Mouse (Mus musculus) neural tube, embryonic 15.5 days (tissue): ENCODE measurements at regions not wholly inside any gene's neighbourhood (a gene's known extent, or its start where the extent isn't known, plus 50 kb on each side); places are given as distances from the start of the nearest gene placed in this dataset.

Experiments used
- ATAC-seq: fragments of 200-750 bp; cut with Nextera tagmentation; 2 replicates; pipeline ENCODE4 v1.8.0; 2017; ENCODE audit warnings: mild to moderate bottlenecking, moderate TSS enrichment, moderate library complexity; ENCODE audit not compliant: low FRiP score
- H3K27ac ChIP-seq: fragments of 300-500 bp; sonication (generic); replicated peaks from 2 replicates; pipeline ENCODE4 v1.5.1; 2015; ENCODE audit warnings: mild to moderate bottlenecking, inconsistent platforms
- H3K27me3 ChIP-seq: fragments of 300-500 bp; sonication (generic); replicated peaks from 2 replicates; pipeline ENCODE4 v1.6.1; 2015; ENCODE audit warnings: inconsistent platforms
- H3K36me3 ChIP-seq: fragments of 300-500 bp; sonication (generic); 2 replicates; pipeline ENCODE4 v1.6.1; 2015; ENCODE audit warnings: inconsistent platforms
- H3K4me1 ChIP-seq: fragments of 300-500 bp; sonication (generic); 2 replicates; pipeline ENCODE4 v1.6.1; 2015; ENCODE audit warnings: inconsistent platforms
- H3K4me2 ChIP-seq: fragments of 300-500 bp; sonication (generic); 2 replicates; pipeline ENCODE4 v1.6.1; 2015; ENCODE audit warnings: inconsistent platforms, mild to moderate bottlenecking, moderate library complexity
- H3K4me3 ChIP-seq: fragments of 300-500 bp; sonication (generic); replicated peaks from 2 replicates; pipeline ENCODE4 v1.5.1; 2015; ENCODE audit warnings: mild to moderate bottlenecking, inconsistent platforms
- H3K9ac ChIP-seq: fragments of 300-500 bp; sonication (generic); replicated peaks from 2 replicates; pipeline ENCODE4 v1.6.1; 2015; ENCODE audit warnings: mild to moderate bottlenecking, inconsistent platforms
- H3K9me3 ChIP-seq: fragments of 300-500 bp; sonication (generic); replicated peaks from 2 replicates; pipeline ENCODE4 v1.6.1; 2016; ENCODE audit warnings: inconsistent platforms
- WGBS: fragments of 180-500 bp; shearing (Covaris S2); methylation state at CpG from one replicate; pipeline ENCODE4 v1.1.7; 2015; ENCODE audit warnings: mixed read lengths; 5-methylcytosine and 5-hydroxymethylcytosine counted together

- Histone ChIP-seq H3K4me2 (no peak overlapping the region), H3K4me1 (peaks cover 9% of the 10 kb centered on the region), H3K9ac (no peak overlapping the region), H3K27ac (no peak overlapping the region), H3K9me3 (no peaks in the 10 kb centered on the region), H3K36me3 (no peaks in the 10 kb centered on the region), H3K27me3 (no peaks in the 10 kb centered on the region), H3K4me3 (no peak overlapping the region)
- 63% methylated on average over 3 of the region's 3 CpGs for WGBS
- ATAC-seq: no peak
These were observed 63.8 kb upstream of the Ppm1h start for GRCm38 (mm10) chr10:122614720-122615119.

DNA sequence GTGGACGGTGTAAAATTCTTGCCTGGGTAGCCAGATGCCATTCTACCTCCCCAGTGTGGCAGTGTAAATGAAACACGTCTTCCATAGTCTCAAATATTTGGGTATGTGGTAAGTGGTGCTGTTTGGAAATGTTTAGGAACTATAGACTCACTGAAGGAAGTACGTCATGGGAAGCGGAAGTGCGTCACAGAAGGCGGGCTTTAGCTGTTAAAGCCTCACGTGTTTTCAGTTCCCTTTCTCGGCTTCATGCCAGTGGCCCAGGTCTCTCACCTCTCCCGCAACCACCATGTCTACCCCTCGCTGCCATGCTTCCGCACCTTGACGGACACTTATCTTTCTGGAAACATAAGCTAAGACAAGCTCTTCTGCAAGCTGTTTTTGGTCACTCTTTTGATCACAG lies 62.9 kb upstream of the Ppm1h start:
- Histone ChIP-seq H3K4me2 (no peak overlapping the region), H3K27ac (no peak overlapping the region), H3K36me3 (no peaks in the 10 kb centered on the region), H3K4me3 (no peak overlapping the region), H3K27me3 (no peaks in the 10 kb centered on the region), H3K4me1 (peaks cover 10% of the 10 kb centered on the region), H3K9ac (no peak overlapping the region), H3K9me3 (no peaks in the 10 kb centered on the region)
- no peak for ATAC-seq
- WGBS: 93% methylated on average over 12 of the region's 12 CpGs

DNA sequence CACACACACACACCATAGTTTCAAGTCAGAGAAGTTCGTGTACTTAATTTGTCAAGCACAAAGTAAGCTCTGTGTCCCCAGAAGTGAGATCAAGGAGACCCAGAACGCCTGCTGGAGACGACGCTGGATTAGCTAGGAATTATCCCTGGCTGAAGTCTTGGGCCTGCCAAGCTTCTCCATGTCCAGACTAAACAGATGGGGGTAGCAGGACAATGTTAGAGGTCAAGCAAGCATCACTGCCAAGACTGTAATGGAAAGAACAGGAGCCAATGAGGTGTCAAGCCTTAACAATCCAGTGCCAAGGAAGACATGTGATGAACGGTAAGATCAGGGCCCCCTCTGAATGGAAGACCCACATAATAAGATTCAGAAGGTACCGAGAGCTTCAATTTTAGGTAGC lies 62.2 kb upstream of the Ppm1h start:
- peaks cover 10% of the 10 kb centered on the region for H3K4me1 ChIP-seq
- H3K9me3 ChIP-seq: no peaks in the 10 kb centered on the region
- H3K4me2 ChIP-seq: no peak overlapping the region
- no peaks in the 10 kb centered on the region for H3K36me3 ChIP-seq
- no peak for ATAC-seq
- no peak overlapping the region for H3K27ac ChIP-seq
- no peak overlapping the region for H3K4me3 ChIP-seq
- no peak overlapping the region for H3K9ac ChIP-seq
- H3K27me3 ChIP-seq: no peaks in the 10 kb centered on the region
- 84% methylated on average over 6 of the region's 6 CpGs for WGBS

DNA sequence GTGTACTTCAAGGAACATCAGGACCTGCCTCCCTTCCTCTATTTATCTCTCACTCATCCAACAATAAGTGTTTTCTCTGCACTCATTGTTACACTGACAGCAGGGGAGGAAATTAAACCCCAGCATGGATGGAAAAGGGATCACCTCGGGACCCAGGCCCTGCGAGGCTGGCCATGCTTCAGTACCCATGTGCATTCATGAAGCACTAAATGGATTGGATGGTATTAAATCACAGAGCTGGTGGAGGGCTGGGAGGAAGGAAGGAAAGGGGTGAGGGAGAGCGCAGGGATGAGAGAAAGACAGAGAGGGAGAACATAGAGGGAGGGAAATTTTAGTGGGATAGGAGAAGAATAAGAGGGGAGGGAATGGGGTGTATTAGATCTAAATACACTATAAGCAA lies 59.7 kb upstream of the Ppm1h start:
- H3K4me2 ChIP-seq: no peak overlapping the region
- no peaks in the 10 kb centered on the region for H3K36me3 ChIP-seq
- H3K4me3 ChIP-seq: no peak overlapping the region
- no peak for ATAC-seq
- H3K27ac ChIP-seq: no peak overlapping the region
- H3K9me3 ChIP-seq: no peaks in the 10 kb centered on the region
- peaks cover 10% of the 10 kb centered on the region for H3K4me1 ChIP-seq
- no peak overlapping the region for H3K9ac ChIP-seq
- no peaks in the 10 kb centered on the region for H3K27me3 ChIP-seq
- 23% methylated on average over 3 of the region's 3 CpGs for WGBS

DNA sequence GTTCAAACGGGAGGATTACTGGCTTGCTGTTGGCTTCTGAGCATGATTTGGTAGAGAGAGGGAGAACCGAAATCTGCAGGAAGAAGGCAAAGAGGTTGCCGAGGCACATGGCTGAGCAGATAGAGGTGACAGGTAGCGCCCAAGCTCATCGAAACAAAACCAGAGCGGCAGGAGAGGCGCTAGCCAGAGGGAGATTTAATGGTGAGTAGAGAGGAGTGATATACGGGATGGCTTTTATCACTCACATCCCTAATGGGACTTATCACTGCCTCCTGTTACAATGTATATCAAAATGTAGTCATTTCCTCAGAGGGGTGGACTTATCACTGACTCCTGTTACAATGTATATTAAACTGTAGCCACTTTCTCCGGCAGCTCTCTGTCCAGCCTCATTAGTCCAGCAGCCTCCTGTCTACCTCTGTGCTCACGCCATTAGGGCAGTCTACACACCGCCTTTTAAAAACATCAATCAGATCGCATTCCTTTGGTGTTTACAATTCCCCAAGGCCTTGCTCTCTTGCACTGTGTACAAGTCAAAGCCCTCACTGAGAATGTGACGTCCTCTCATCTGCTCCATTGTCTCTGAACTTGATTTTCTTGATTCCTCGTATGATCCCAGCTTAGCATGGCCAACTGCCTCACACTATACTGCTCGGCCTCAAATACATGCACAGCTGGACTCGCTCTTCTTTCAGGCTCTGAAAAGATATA lies 59.0 kb upstream of the Ppm1h start:
- ATAC-seq: no peak
- no peak overlapping the region for H3K27ac ChIP-seq
- no peaks in the 10 kb centered on the region for H3K36me3 ChIP-seq
- no peak overlapping the region for H3K9ac ChIP-seq
- no peaks in the 10 kb centered on the region for H3K27me3 ChIP-seq
- H3K9me3 ChIP-seq: no peaks in the 10 kb centered on the region
- H3K4me3 ChIP-seq: no peak overlapping the region
- no peak overlapping the region for H3K4me2 ChIP-seq
- H3K4me1 ChIP-seq: peaks cover 10% of the 10 kb centered on the region
- 56% methylated on average over 16 of the region's 16 CpGs for WGBS
